8 mouse cellular contexts compared by ENCODE assay signal in the genomic region with DNA sequence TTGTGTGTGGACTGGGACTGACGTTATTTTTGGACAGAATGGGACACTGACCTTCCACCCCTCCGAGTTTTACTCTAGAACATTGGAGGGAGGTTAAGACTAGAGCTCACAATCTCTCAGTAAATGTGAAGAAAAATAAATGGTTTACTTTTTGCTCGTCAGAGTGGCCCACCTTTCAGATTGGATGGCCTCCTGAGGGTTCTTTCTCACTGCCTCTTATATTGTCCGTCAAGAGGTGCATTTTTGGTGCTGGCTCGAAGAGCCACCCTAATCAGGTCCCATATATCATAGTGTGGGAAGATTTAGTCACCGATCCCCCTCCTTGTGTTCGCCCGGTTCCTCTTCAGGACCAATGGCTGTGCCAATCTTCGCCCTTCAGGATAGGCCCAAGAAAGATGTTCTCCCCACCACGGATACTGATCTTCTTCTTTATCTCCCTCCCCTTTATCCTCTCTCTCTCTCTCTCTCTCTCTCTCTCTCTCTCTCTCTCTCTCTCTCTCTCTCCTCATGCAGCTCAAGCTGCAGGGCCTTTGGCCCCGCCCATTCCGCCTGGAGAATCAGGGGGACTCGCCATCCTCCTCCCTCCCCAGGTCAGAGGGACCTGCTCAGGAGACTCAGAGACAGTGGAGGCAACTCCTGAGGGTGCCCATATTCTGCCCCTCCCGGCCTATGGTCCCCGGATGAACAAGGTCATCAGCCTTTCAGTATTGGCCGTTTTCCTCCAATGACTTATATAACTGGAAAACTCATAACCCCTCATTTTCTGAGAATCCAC. TPM values are rescaled to one million over a fixed set of nuclear protein-coding genes. Genes with fewer than 3 reads are reported as not detected.
DNase-seq lines count a peak whose midpoint lies in the region; ATAC-seq and TF ChIP-seq lines count a peak whose summit lies in the region.

No protein-coding gene starts in this region.

- peak overlapping the region; percentile 79 for H3K4me2 ChIP-seq in heart, embryonic 15.5 days
- H3K4me2 ChIP-seq in limb, embryonic 14.5 days (replicated peaks; ENCODE audit: low read depth, low read length, severe bottlenecking): peak overlapping the region; percentile 53
- H3K4me2 ChIP-seq in neural tube, embryonic 13.5 days: peak overlapping the region; percentile 68

- ATAC-seq in heart, embryonic 15.5 days (replicated peaks; ENCODE audit: insufficient number of reproducible peaks, insufficient read depth, low FRiP score, low read depth): no peak
- ATAC-seq in limb, embryonic 14.5 days (ENCODE audit: low FRiP score, low read depth): no peak
- no peak for ATAC-seq in neural tube, embryonic 13.5 days (ENCODE audit: low read depth)
- ATAC-seq in megakaryocyte-erythroid progenitor cell, adult 5-6 weeks (replicated peaks; ENCODE audit: low FRiP score, low TSS enrichment, poor library complexity, severe bottlenecking): no peak

- peaks cover 8% of the 10 kb centered on the region for H3K36me3 ChIP-seq in ES-Bruce4 (ENCODE audit: control insufficient read depth, insufficient read depth, low read length, poor library complexity, severe bottlenecking)
- H3K36me3 ChIP-seq in heart, embryonic 15.5 days: peaks cover 40% of the 10 kb centered on the region
- peaks cover 47% of the 10 kb centered on the region for H3K36me3 ChIP-seq in limb, embryonic 14.5 days (ENCODE audit: control insufficient read depth, insufficient read depth, low read length)
- peaks cover 42% of the 10 kb centered on the region for H3K36me3 ChIP-seq in neural tube, embryonic 13.5 days

- DNase-seq in 416B (ENCODE audit: low read depth): peak; percentile 59
- no peak for DNase-seq in limb, embryonic 14.5 days (ENCODE audit: low spot score)
- no peak for DNase-seq in left cerebral cortex, adult 8-10 months (ENCODE audit: low spot score in 2 of 2)

- peak overlapping the region; percentile 88 for H3K9ac ChIP-seq in ES-Bruce4 (ENCODE audit: low read depth, poor library complexity, severe bottlenecking)
- peak overlapping the region; percentile 80 for H3K9ac ChIP-seq in heart, embryonic 15.5 days
- peak overlapping the region; percentile 86 for H3K9ac ChIP-seq in limb, embryonic 14.5 days (ENCODE audit: low read depth, low read length, severe bottlenecking)
- peak overlapping the region; percentile 82 for H3K9ac ChIP-seq in neural tube, embryonic 13.5 days

- no peak for TF ChIP-seq POLR2A in ES-Bruce4 (IDR thresholded peaks at IDR 0.05; ENCODE audit: insufficient read depth, low read length)
- TF ChIP-seq POLR2A in cortical plate, adult 2 months (IDR thresholded peaks at IDR 0.05; ENCODE audit: extremely low read depth, insufficient read depth, low read length): no peak
- TF ChIP-seq POLR2A in limb, embryonic 14.5 days (IDR thresholded peaks at IDR 0.05; ENCODE audit: borderline replicate concordance, extremely low read depth, insufficient read depth, insufficient read length): no peak

- WGBS in heart, embryonic 15.5 days: 31% methylated on average over 16 of the region's 16 CpGs
- WGBS in limb, embryonic 14.5 days: 54% methylated on average over 16 of the region's 16 CpGs
- WGBS in neural tube, embryonic 13.5 days: 40% methylated on average over 16 of the region's 16 CpGs

- no peaks in the 10 kb centered on the region for H3K27me3 ChIP-seq in ES-Bruce4 (ENCODE audit: control insufficient read depth, insufficient read depth, low read length, poor library complexity, severe bottlenecking)
- no peaks in the 10 kb centered on the region for H3K27me3 ChIP-seq in heart, embryonic 15.5 days
- H3K27me3 ChIP-seq in limb, embryonic 14.5 days (ENCODE audit: control insufficient read depth, insufficient read depth, low read length): no peaks in the 10 kb centered on the region
- no peaks in the 10 kb centered on the region for H3K27me3 ChIP-seq in neural tube, embryonic 13.5 days

- H3K27ac ChIP-seq in ES-Bruce4 (ENCODE audit: insufficient read depth, low read length): no peak overlapping the region
- no peak overlapping the region for H3K27ac ChIP-seq in cortical plate, adult 2 months (ENCODE audit: insufficient read depth, low read length)
- peak overlapping the region; percentile 91 for H3K27ac ChIP-seq in heart, embryonic 15.5 days
- H3K27ac ChIP-seq in limb, embryonic 14.5 days (replicated peaks; ENCODE audit: low read depth, low read length): peak overlapping the region; percentile 91
- peak overlapping the region; percentile 73 for H3K27ac ChIP-seq in neural tube, embryonic 13.5 days (replicated peaks)

- TF ChIP-seq EP300 in ES-Bruce4 (IDR thresholded peaks at IDR 0.05; ENCODE audit: insufficient read depth, low read depth, low read length): no peak

- H3K4me3 ChIP-seq in ES-Bruce4 (ENCODE audit: low read depth, low read length): peak overlapping the region; percentile 98
- H3K4me3 ChIP-seq in cortical plate, adult 2 months (ENCODE audit: insufficient read depth, low read length): peak overlapping the region; percentile 92
- peak overlapping the region; percentile 68 for H3K4me3 ChIP-seq in heart, embryonic 15.5 days
- H3K4me3 ChIP-seq in limb, embryonic 14.5 days (replicated peaks; ENCODE audit: low read length): peak overlapping the region; percentile 81
- peak overlapping the region; percentile 64 for H3K4me3 ChIP-seq in neural tube, embryonic 13.5 days

- no peak for TF ChIP-seq CTCF in ES-Bruce4 (IDR thresholded peaks at IDR 0.05; ENCODE audit: low read depth, low read length)
- TF ChIP-seq CTCF in cortical plate, adult 2 months (IDR thresholded peaks at IDR 0.05; ENCODE audit: extremely low read depth, insufficient read depth, low read length): no peak

- peaks cover 2% of the 10 kb centered on the region for H3K4me1 ChIP-seq in ES-Bruce4 (ENCODE audit: control insufficient read depth, insufficient read depth, low read length)
- H3K4me1 ChIP-seq in cortical plate, adult 2 months (ENCODE audit: control insufficient read depth, insufficient read depth, low read length): no peaks in the 10 kb centered on the region
- peaks cover 15% of the 10 kb centered on the region for H3K4me1 ChIP-seq in heart, embryonic 15.5 days (replicated peaks)
- peaks cover 8% of the 10 kb centered on the region; the same call in 1 of the 2 replicates for H3K4me1 ChIP-seq in limb, embryonic 14.5 days (ENCODE audit: control insufficient read depth, insufficient read depth, low read length)
- peaks cover 21% of the 10 kb centered on the region for H3K4me1 ChIP-seq in neural tube, embryonic 13.5 days (replicated peaks)

- H3K9me3 ChIP-seq in ES-Bruce4 (replicated peaks; ENCODE audit: control insufficient read depth, insufficient read depth, low read length, poor library complexity, severe bottlenecking): peaks cover 24% of the 10 kb centered on the region
- no peaks in the 10 kb centered on the region for H3K9me3 ChIP-seq in heart, embryonic 15.5 days (replicated peaks)
- peaks cover 19% of the 10 kb centered on the region for H3K9me3 ChIP-seq in limb, embryonic 14.5 days (ENCODE audit: control insufficient read depth, low read length)
- peaks cover 16% of the 10 kb centered on the region; the same call in 1 of the 2 replicates for H3K9me3 ChIP-seq in neural tube, embryonic 13.5 days

RNA-seq across cellular contexts. Expression of a gene that starts 1.1 kb away (rescaled TPM):
- polyA plus RNA-seq in ES-Bruce4 (2011; ENCODE audit: insufficient read depth, insufficient read length, low read depth, missing spikeins): 15.2 and 17.6 TPM in 2 replicates
- polyA plus RNA-seq in cortical plate, adult 2 months (2012; rRNA removed): 0.06 and 0.08 TPM in 2 replicates
- 3.4 and 5.7 TPM in 2 replicates for polyA plus RNA-seq in heart, embryonic 15.5 days (2015; fragmentation: Nextera tagmentation; extraction: Ambion mirVana)
- polyA plus RNA-seq in limb, embryonic 14.5 days (2012; rRNA removed): 3.0 and 5.1 TPM in 2 replicates
- 8.3 and 8.8 TPM in 2 replicates for polyA plus RNA-seq in limb, embryonic 14.5 days (2014; fragmentation: Nextera tagmentation; extraction: Ambion mirVana)
- 1.4 and 2.3 TPM in 2 replicates for polyA plus RNA-seq in neural tube, embryonic 13.5 days (2015; fragmentation: Nextera tagmentation; extraction: Ambion mirVana)
- total RNA-seq in left cerebral cortex, adult 8-10 months (2022): under 1 TPM; 0.11 to 0.30 (median 0.11) TPM
- total RNA-seq in megakaryocyte-erythroid progenitor cell, adult 5-6 weeks (2014; fragmentation: Nextera tagmentation): 11.8 and 12.1 TPM in 2 replicates
- total RNA-seq in megakaryocyte-erythroid progenitor cell, adult 5-6 weeks (2017): 13.8 and 19.5 TPM in 2 replicates

RNA-seq across cellular contexts. Expression of a gene that starts 55.3 kb away (rescaled TPM):
- polyA plus RNA-seq in ES-Bruce4 (2011; ENCODE audit: insufficient read depth, insufficient read length, low read depth, missing spikeins): 48.7 and 51.0 TPM in 2 replicates
- 15.4 and 18.5 TPM in 2 replicates for polyA plus RNA-seq in cortical plate, adult 2 months (2012; rRNA removed)
- polyA plus RNA-seq in heart, embryonic 15.5 days (2015; fragmentation: Nextera tagmentation; extraction: Ambion mirVana): 11.8 and 12.3 TPM in 2 replicates
- 29.6 and 34.0 TPM in 2 replicates for polyA plus RNA-seq in limb, embryonic 14.5 days (2012; rRNA removed)
- polyA plus RNA-seq in limb, embryonic 14.5 days (2014; fragmentation: Nextera tagmentation; extraction: Ambion mirVana): 29.4 and 35.4 TPM in 2 replicates
- polyA plus RNA-seq in neural tube, embryonic 13.5 days (2015; fragmentation: Nextera tagmentation; extraction: Ambion mirVana): 18.6 and 28.2 TPM in 2 replicates
- 10 to 100 TPM; 21.8 to 27.0 (median 24.7) TPM for total RNA-seq in left cerebral cortex, adult 8-10 months (2022)
- total RNA-seq in megakaryocyte-erythroid progenitor cell, adult 5-6 weeks (2014; fragmentation: Nextera tagmentation): 38.2 and 39.5 TPM in 2 replicates
- total RNA-seq in megakaryocyte-erythroid progenitor cell, adult 5-6 weeks (2017): 46.8 and 50.5 TPM in 2 replicates

Comparison
In these comparisons a context has a peak if more than half of its experiments do, and no peak if none do; other contexts are left out.
1. H3K27ac ChIP-seq: peak in heart, embryonic 15.5 days (single experiment), limb, embryonic 14.5 days (single experiment) and neural tube, embryonic 13.5 days (single experiment); none in ES-Bruce4 (single experiment) and cortical plate, adult 2 months (single experiment).
2. Peak in every context shown above with its lines, with median percentiles within 50 percentile points of each other: H3K4me3 ChIP-seq, H3K9ac ChIP-seq and H3K4me2 ChIP-seq.